Mouse (Mus musculus): ENCODE data around the gene Tex2. TPM values are rescaled to one million over a fixed set of nuclear protein-coding genes. Genes with fewer than 3 reads are reported as not detected.

Gene Tex2
- total RNA-seq, 1 experiment, result 34.4 TPM

DNA sequence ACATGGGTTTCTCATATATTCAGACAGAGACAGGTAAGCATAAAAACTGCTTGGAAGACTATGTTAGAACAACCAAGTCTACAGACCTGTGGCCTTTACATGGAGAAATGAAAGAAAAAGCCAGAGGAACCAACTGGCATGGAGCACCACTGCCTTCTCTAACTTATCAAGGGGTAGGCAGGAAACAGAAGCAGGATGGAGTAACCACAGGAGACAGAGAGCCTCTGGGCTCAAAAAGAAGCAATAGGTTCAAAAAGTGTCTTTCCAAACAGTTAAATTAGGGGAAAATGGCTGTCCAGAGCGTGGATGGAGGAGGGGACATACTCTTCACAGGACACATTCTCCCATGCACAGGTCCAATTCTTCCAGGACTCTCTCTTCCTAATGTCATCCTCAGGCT is 141.6 kb downstream of the Tex2 start:
- no peaks in the 10 kb centered on the region for H3K36me3 ChIP-seq (ENCODE audit: control insufficient read depth, insufficient read depth, low read length, poor library complexity, severe bottlenecking)
- DNase-seq (ENCODE audit: low read depth, low spot score), result no peak
- in situ Hi-C loops (cut with MboI; ENCODE audit: low sequenced_read_pairs in 2 of 2, unreplicated experiment in 2 of 2), result no loop called here
- no peaks in the 10 kb centered on the region for H3K9me3 ChIP-seq (ENCODE audit: control insufficient read depth, insufficient read depth, low read depth, low read length)
- no peak overlapping the region for H3K4me3 ChIP-seq (ENCODE audit: insufficient read depth in 1 of 2, low read depth in 1 of 2, low read length in 2 of 2, poor library complexity in 1 of 2, severe bottlenecking in 1 of 2)
- H3K4me1 ChIP-seq (ENCODE audit: control insufficient read depth in 2 of 2, insufficient read depth in 2 of 2, low read length in 2 of 2, poor library complexity in 1 of 2), result no peaks in the 10 kb centered on the region
- no peak overlapping the region for H3K9ac ChIP-seq (ENCODE audit: insufficient read depth, low read depth, low read length, poor library complexity, severe bottlenecking)
- H3K27ac ChIP-seq (ENCODE audit: insufficient read depth, low read depth, low read length, poor library complexity, severe bottlenecking), result no peak overlapping the region
- TF ChIP-seq ZNF384 (IDR thresholded peaks at IDR 0.05; ENCODE audit: low read depth, low read length) (no peak), HCFC1 (IDR thresholded peaks at IDR 0.05; ENCODE audit: borderline replicate concordance, insufficient read depth, low read length) (no peak), MAFK (IDR thresholded peaks at IDR 0.05; ENCODE audit: insufficient read depth, low read depth, low read length) (no peak), CHD2 (IDR thresholded peaks at IDR 0.05; ENCODE audit: low read depth, low read length) (no peak), ZC3H11A (IDR thresholded peaks at IDR 0.05; ENCODE audit: borderline replicate concordance, low read depth, low read length) (no peak)

DNA sequence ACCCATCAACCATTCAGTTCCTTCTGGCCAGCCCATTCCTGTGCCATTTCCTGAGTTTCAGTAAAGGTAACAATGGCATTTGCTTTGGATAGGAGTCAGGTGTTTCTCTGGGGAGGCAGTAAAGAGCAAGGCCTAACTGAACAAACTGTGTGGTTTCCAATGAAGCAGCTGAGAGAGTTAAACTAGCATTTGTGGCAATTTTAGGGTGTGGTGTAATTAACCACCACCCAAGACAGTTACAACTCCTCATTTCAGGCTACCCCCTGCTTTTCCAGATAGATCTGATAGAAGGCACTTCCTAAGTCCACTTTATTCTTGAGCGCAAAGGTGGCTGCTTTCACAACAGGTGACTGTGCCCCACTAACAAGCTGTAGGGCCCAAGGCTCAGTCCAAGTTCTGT is 144.7 kb downstream of the Tex2 start:
- Histone ChIP-seq H3K36me3 (ENCODE audit: control insufficient read depth, insufficient read depth, low read length, poor library complexity, severe bottlenecking) (no peaks in the 10 kb centered on the region), H3K9ac (ENCODE audit: insufficient read depth, low read depth, low read length, poor library complexity, severe bottlenecking) (no peak overlapping the region), H3K4me3 (ENCODE audit: insufficient read depth in 1 of 2, low read depth in 1 of 2, low read length in 2 of 2, poor library complexity in 1 of 2, severe bottlenecking in 1 of 2) (no peak overlapping the region), H3K9me3 (ENCODE audit: control insufficient read depth, insufficient read depth, low read depth, low read length) (no peaks in the 10 kb centered on the region), H3K4me1 (ENCODE audit: control insufficient read depth in 2 of 2, insufficient read depth in 2 of 2, low read length in 2 of 2, poor library complexity in 1 of 2) (no peaks in the 10 kb centered on the region), H3K27ac (ENCODE audit: insufficient read depth, low read depth, low read length, poor library complexity, severe bottlenecking) (no peak overlapping the region)
- in situ Hi-C loops (cut with MboI; ENCODE audit: low sequenced_read_pairs in 2 of 2, unreplicated experiment in 2 of 2), result no loop called here
- TF ChIP-seq MAFK (IDR thresholded peaks at IDR 0.05; ENCODE audit: insufficient read depth, low read depth, low read length) (no peak), CHD2 (IDR thresholded peaks at IDR 0.05; ENCODE audit: low read depth, low read length) (no peak), ZC3H11A (IDR thresholded peaks at IDR 0.05; ENCODE audit: borderline replicate concordance, low read depth, low read length) (no peak)
- DNase-seq (ENCODE audit: low read depth, low spot score), result no peak

DNA sequence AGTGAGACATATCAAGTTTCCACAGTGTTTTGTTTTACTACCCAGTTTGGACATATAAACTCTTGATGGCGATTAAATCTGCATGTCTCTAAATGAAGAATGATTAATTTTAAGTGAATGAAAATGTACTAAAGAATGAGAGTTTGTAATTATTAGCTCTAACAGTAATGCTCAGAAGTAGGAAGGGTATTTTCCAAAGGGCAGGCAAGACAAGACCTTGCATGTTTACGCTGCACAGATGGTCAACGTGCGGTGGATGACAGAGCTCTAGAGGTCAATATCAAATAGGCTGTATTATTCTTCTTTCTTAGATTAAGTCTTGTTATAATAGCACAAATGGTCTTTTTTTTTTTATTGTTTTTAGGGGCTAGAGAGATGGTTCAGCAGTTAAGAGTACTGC is 147.3 kb downstream of the Tex2 start:
- TF ChIP-seq HCFC1 (IDR thresholded peaks at IDR 0.05; ENCODE audit: borderline replicate concordance, insufficient read depth, low read length), result no peak
- TF ChIP-seq ZNF384 (IDR thresholded peaks at IDR 0.05; ENCODE audit: low read depth, low read length), result no peak
- no peak for TF ChIP-seq CHD2 (IDR thresholded peaks at IDR 0.05; ENCODE audit: low read depth, low read length)
- no peak for TF ChIP-seq MAFK (IDR thresholded peaks at IDR 0.05; ENCODE audit: insufficient read depth, low read depth, low read length)
- TF ChIP-seq ZC3H11A (IDR thresholded peaks at IDR 0.05; ENCODE audit: borderline replicate concordance, low read depth, low read length), result no peak
- Histone ChIP-seq H3K9ac (ENCODE audit: insufficient read depth, low read depth, low read length, poor library complexity, severe bottlenecking) (no peak overlapping the region), H3K27ac (ENCODE audit: insufficient read depth, low read depth, low read length, poor library complexity, severe bottlenecking) (no peak overlapping the region), H3K4me1 (ENCODE audit: control insufficient read depth in 2 of 2, insufficient read depth in 2 of 2, low read length in 2 of 2, poor library complexity in 1 of 2) (no peaks in the 10 kb centered on the region), H3K36me3 (ENCODE audit: control insufficient read depth, insufficient read depth, low read length, poor library complexity, severe bottlenecking) (no peaks in the 10 kb centered on the region), H3K4me3 (ENCODE audit: insufficient read depth in 1 of 2, low read depth in 1 of 2, low read length in 2 of 2, poor library complexity in 1 of 2, severe bottlenecking in 1 of 2) (no peak overlapping the region), H3K9me3 (ENCODE audit: control insufficient read depth, insufficient read depth, low read depth, low read length) (no peaks in the 10 kb centered on the region)
- in situ Hi-C loops (cut with MboI; ENCODE audit: low sequenced_read_pairs in 2 of 2, unreplicated experiment in 2 of 2), result no loop called here
- DNase-seq (ENCODE audit: low read depth, low spot score), result no peak

DNA sequence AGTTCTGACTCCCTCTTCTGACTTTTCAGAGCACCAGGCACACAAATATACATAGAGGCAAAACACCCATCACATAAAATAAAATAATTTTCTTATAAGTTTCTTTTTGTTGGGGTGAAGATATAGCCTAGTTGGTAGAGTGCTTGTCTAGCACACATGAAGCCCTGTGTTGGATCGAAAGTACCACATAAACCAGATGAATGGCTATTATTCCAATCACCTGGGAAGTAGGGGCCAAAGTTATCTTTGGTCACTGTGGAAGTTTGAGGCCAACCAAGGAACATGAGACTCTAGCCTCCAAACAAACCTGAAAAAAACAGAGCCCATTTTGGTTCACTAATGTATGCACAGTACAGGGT is 147.7 kb downstream of the Tex2 start:
- no peaks in the 10 kb centered on the region for H3K4me1 ChIP-seq (ENCODE audit: control insufficient read depth in 2 of 2, insufficient read depth in 2 of 2, low read length in 2 of 2, poor library complexity in 1 of 2)
- no peak for DNase-seq (ENCODE audit: low read depth, low spot score)
- TF ChIP-seq MAFK (IDR thresholded peaks at IDR 0.05; ENCODE audit: insufficient read depth, low read depth, low read length) (no peak), CHD2 (IDR thresholded peaks at IDR 0.05; ENCODE audit: low read depth, low read length) (no peak), ZC3H11A (IDR thresholded peaks at IDR 0.05; ENCODE audit: borderline replicate concordance, low read depth, low read length) (no peak), ZNF384 (IDR thresholded peaks at IDR 0.05; ENCODE audit: low read depth, low read length) (no peak), HCFC1 (IDR thresholded peaks at IDR 0.05; ENCODE audit: borderline replicate concordance, insufficient read depth, low read length) (no peak)
- no peaks in the 10 kb centered on the region for H3K36me3 ChIP-seq (ENCODE audit: control insufficient read depth, insufficient read depth, low read length, poor library complexity, severe bottlenecking)
- no peak overlapping the region for H3K9ac ChIP-seq (ENCODE audit: insufficient read depth, low read depth, low read length, poor library complexity, severe bottlenecking)
- H3K4me3 ChIP-seq (ENCODE audit: insufficient read depth in 1 of 2, low read depth in 1 of 2, low read length in 2 of 2, poor library complexity in 1 of 2, severe bottlenecking in 1 of 2), result no peak overlapping the region
- in situ Hi-C loops (cut with MboI; ENCODE audit: low sequenced_read_pairs in 2 of 2, unreplicated experiment in 2 of 2), result no loop called here
- no peaks in the 10 kb centered on the region for H3K9me3 ChIP-seq (ENCODE audit: control insufficient read depth, insufficient read depth, low read depth, low read length)
- H3K27ac ChIP-seq (ENCODE audit: insufficient read depth, low read depth, low read length, poor library complexity, severe bottlenecking), result no peak overlapping the region
